Mouse (Mus musculus) heart, adult 18-20 months (tissue): Measurements from ENCODE around the gene Gm4181. TPM values are rescaled to one million over a fixed set of nuclear protein-coding genes. Genes with fewer than 3 reads are reported as not detected.
"Not testable (repeated sequence)": the region's sequence is repeated elsewhere in the genome, so short reads cannot be mapped to it uniquely, and the experiment has no call there.

ENCODE experiments used
- DNase-seq, 2 experiments: peaks; one replicate each; pipeline ENCODE4 v3.0.0; 2021 to 2022; ENCODE audit warnings: mixed read lengths in 1 of 2
- long read RNA-seq, 2 experiments: library from polyadenylated mRNA; stranded (forward); transcript quantifications; one replicate each; pipeline ENCODE4 v2.0.0; 2021
- total RNA-seq, 2 experiments: library from RNA; stranded (reverse); gene quantifications; 2 replicates each; pipeline ENCODE4 v1.2.3; 2021

Gene Gm4181
- total RNA-seq: not detected
- long read RNA-seq, experiment 1: 0 reads
- long read RNA-seq, experiment 2: 0 reads

GRCm38 (mm10) chr14:51635566-51635965, at the start of gene Gm4181:
Gm4181 (minus strand) TSS chr14:51635666.
- DNase-seq: not testable (repeated sequence)

- DNase-seq: no peak
Measured at GRCm38 (mm10) chr14:51677269-51677668, 41.8 kb upstream of the Gm4181 start.

GRCm38 (mm10) chr14:51632426-51632825, 3.0 kb downstream of the Gm4181 start:
- peak; percentile 6 to 10 for DNase-seq

GRCm38 (mm10) chr14:51611210-51611609, 24.3 kb downstream of the Gm4181 start, which contains the start of gene Gm17078:
Gm17078 (minus strand) TSS chr14:51611310.
- no peak for DNase-seq

GRCm38 (mm10) chr14:51592039-51592438, 43.4 kb downstream of the Gm4181 start, which contains the start of gene Gm17174:
Gm17174 (minus strand) TSS chr14:51592139.
- DNase-seq: not testable (repeated sequence)

Other genes with a start within 250 kb of the Gm4181 start
- gene Vmn2r88, start 224.8 kb downstream of the Gm4181 start, total RNA-seq: not detected
- not detected for gene Vmn2r89, start 183.8 kb downstream of the Gm4181 start, total RNA-seq
- not detected for gene Gm5622, start 82.9 kb downstream of the Gm4181 start, total RNA-seq
- gene Gm17175, start 61.6 kb downstream of the Gm4181 start, total RNA-seq: not detected
- gene Gm17174, start 43.5 kb downstream of the Gm4181 start, total RNA-seq: not detected
- not detected for gene Gm17078, start 24.4 kb downstream of the Gm4181 start, total RNA-seq
- not detected for gene Gm17079, start 59.8 kb upstream of the Gm4181 start, total RNA-seq
- gene Gm5800, start 81.5 kb upstream of the Gm4181 start, total RNA-seq: not detected
- gene Ang4, start 137.9 kb upstream of the Gm4181 start, total RNA-seq: not detected
- gene AY358078, start 164.4 kb upstream of the Gm4181 start, total RNA-seq: not detected
- not detected for gene Ear6, start 218.0 kb upstream of the Gm4181 start, total RNA-seq
- 10 to 100 TPM; 24.3 to 26.3 TPM for gene Mettl17, start 249.2 kb upstream of the Gm4181 start, total RNA-seq